Mouse (Mus musculus) activated CD4-positive, CD25-positive, alpha-beta regulatory T cell, adult 4 months (primary cell): ENCODE measurements around the gene Cyp4f39. TPM values are rescaled to one million over a fixed set of nuclear protein-coding genes. Genes with fewer than 3 reads are reported as not detected.

ENCODE experiments used
- ATAC-seq: one replicate; pipeline ENCODE4 v1.8.0; 2017
- polyA plus RNA-seq, 2 experiments: library from polyadenylated mRNA; unstranded; fragments of 100-300 nt; shearing (Covaris generic); gene quantifications; one replicate each; pipeline ENCODE4 v1.2.1; 2017

The Cyp4f39 gene
- polyA plus RNA-seq = under 1 TPM in 1 of 2 experiments, not detected in 1; 0.68 TPM

GRCm38 (mm10) chr17:32452482-32452881 is at the start of gene Cyp4f39:
Gene Cyp4f39, plus strand, starts transcription at chr17:32452723.
- no peak for ATAC-seq

- ATAC-seq = peak; percentile 90
Measured at GRCm38 (mm10) chr17:32402779-32403157, 49.8 kb upstream of the Cyp4f39 start.

- ATAC-seq = peak; percentile 82
Measured at GRCm38 (mm10) chr17:32403417-32403816, 49.1 kb upstream of the Cyp4f39 start, which contains the start of gene Rasal3. Gene Rasal3, minus strand, starts transcription at chr17:32403583.

GRCm38 (mm10) chr17:32411898-32412297 is 40.6 kb upstream of the Cyp4f39 start:
- no peak for ATAC-seq

GRCm38 (mm10) chr17:32415417-32416020 is 37.0 kb upstream of the Cyp4f39 start:
- no peak for ATAC-seq

- no peak for ATAC-seq
Measured at GRCm38 (mm10) chr17:32416771-32417170, 35.8 kb upstream of the Cyp4f39 start.

GRCm38 (mm10) chr17:32419989-32420388 is 32.5 kb upstream of the Cyp4f39 start:
- no peak for ATAC-seq

- no peak for ATAC-seq
Measured at GRCm38 (mm10) chr17:32420781-32421180, 31.7 kb upstream of the Cyp4f39 start.

GRCm38 (mm10) chr17:32424034-32424433 is 28.5 kb upstream of the Cyp4f39 start, which contains the start of gene Pglyrp2:
Gene Pglyrp2, minus strand, starts transcription at chr17:32424167.
- peak; percentile 97 for ATAC-seq

- no peak for ATAC-seq
Measured at GRCm38 (mm10) chr17:32426610-32427009, 25.9 kb upstream of the Cyp4f39 start.

- peak; percentile 59 for ATAC-seq
Measured at GRCm38 (mm10) chr17:32431972-32432371, 20.6 kb upstream of the Cyp4f39 start.

- no peak for ATAC-seq
Measured at GRCm38 (mm10) chr17:32434324-32434723, 18.2 kb upstream of the Cyp4f39 start.

GRCm38 (mm10) chr17:32435151-32435550 is 17.4 kb upstream of the Cyp4f39 start:
- ATAC-seq = no peak

GRCm38 (mm10) chr17:32437106-32437505 is 15.4 kb upstream of the Cyp4f39 start:
- ATAC-seq = no peak

GRCm38 (mm10) chr17:32443245-32443644 is 9.3 kb upstream of the Cyp4f39 start:
- ATAC-seq = no peak

GRCm38 (mm10) chr17:32445016-32445415 is 7.5 kb upstream of the Cyp4f39 start:
- ATAC-seq = no peak

GRCm38 (mm10) chr17:32447195-32447594 is 5.3 kb upstream of the Cyp4f39 start:
- no peak for ATAC-seq

- ATAC-seq = no peak
Measured at GRCm38 (mm10) chr17:32449042-32449441, 3.5 kb upstream of the Cyp4f39 start.

GRCm38 (mm10) chr17:32450844-32451537 is 1.5 kb upstream of the Cyp4f39 start:
- ATAC-seq = no peak

GRCm38 (mm10) chr17:32454188-32454587 is 1.7 kb downstream of the Cyp4f39 start:
- ATAC-seq = no peak

GRCm38 (mm10) chr17:32454997-32455396 is 2.5 kb downstream of the Cyp4f39 start:
- no peak for ATAC-seq

GRCm38 (mm10) chr17:32468494-32468893 is 16.0 kb downstream of the Cyp4f39 start:
- ATAC-seq = no peak

- ATAC-seq = peak; percentile 99
Measured at GRCm38 (mm10) chr17:32470795-32471194, 18.3 kb downstream of the Cyp4f39 start.

GRCm38 (mm10) chr17:32472176-32472575 is 19.7 kb downstream of the Cyp4f39 start:
- ATAC-seq = no peak
